Mouse (Mus musculus): ENCODE data around the gene Cpt1b. TPM values are rescaled to one million over a fixed set of nuclear protein-coding genes. Genes with fewer than 3 reads are reported as not detected.
A peak's percentile ranks its signal among the peaks of the same experiment; 100 is the strongest.

Cpt1b gene
- total and polyA plus RNA-seq, 3 experiments: 0.92 to 2.0 TPM; not detected in 1

DNA sequence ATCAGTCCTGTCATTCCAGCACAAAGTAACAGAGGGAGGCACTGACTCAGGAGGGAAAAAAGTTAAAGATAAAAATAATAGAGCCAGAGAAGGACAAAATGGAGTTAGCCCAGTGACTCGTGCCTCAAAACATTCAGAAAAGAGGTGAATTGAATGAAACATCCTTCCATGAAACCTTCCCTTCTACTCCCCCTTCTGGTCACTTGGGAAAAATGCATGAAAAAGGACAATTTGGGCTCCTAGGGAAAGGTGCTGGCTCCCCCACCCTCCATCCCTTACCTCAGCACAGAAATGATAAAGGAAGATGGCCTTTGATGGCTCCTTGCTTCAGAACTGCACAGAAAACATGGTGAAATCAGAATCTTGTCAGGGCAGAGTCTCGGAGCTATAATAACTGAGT, 42.9 kb upstream of the Cpt1b start:
- TF ChIP-seq CTCF (IDR thresholded peaks at IDR 0.05 in 2 of 3, conservative IDR thresholded peaks at IDR 0.05 in 1 of 3; ENCODE audit: control insufficient read depth in 1 of 3, insufficient read depth in 1 of 3, low read depth in 2 of 3, low read length in 3 of 3, poor library complexity in 1 of 3, severe bottlenecking in 1 of 3): peak in 2 of 3 experiments; percentile 66 to 77; a peak in 4 of 6 replicates
- peak; percentile 74 for TF ChIP-seq SMC3 (IDR thresholded peaks at IDR 0.05; ENCODE audit: low read depth, low read length)
- TF ChIP-seq MYB (IDR thresholded peaks at IDR 0.05; ENCODE audit: low read depth, low read length): no peak
- TF ChIP-seq ELF1 (IDR thresholded peaks at IDR 0.05; ENCODE audit: low read depth, low read length): no peak
- peak; percentile 51 for TF ChIP-seq ZC3H11A (IDR thresholded peaks at IDR 0.05; ENCODE audit: low read depth, low read length)
- no peak for TF ChIP-seq KAT2A (conservative IDR thresholded peaks at IDR 0.05; ENCODE audit: low read depth, low read length)
- TF ChIP-seq RAD21 (IDR thresholded peaks at IDR 0.05; ENCODE audit: low read depth, low read length): peak; percentile 67
- TF ChIP-seq BHLHE40 (IDR thresholded peaks at IDR 0.05; ENCODE audit: borderline replicate concordance, low read depth, low read length): peak; percentile 24; the same call in 1 of the 2 replicates
- DNase-seq (ENCODE audit: low read depth, low spot score): peak; percentile 67
- Histone ChIP-seq H3K4me1 (ENCODE audit: control insufficient read depth in 1 of 2, insufficient read depth in 2 of 2, low read length in 2 of 2) (no peaks in the 10 kb centered on the region), H3K27ac (ENCODE audit: control insufficient read depth, low read depth, low read length) (no peak overlapping the region), H3K36me3 (ENCODE audit: control insufficient read depth in 1 of 2, insufficient read depth in 2 of 2, low read length in 2 of 2) (no peaks in the 10 kb centered on the region), H3K9ac (ENCODE audit: control insufficient read depth, low read depth, low read length, poor library complexity, severe bottlenecking) (no peak overlapping the region), H3K9me3 (replicated peaks; ENCODE audit: insufficient read depth, low read length) (no peaks in the 10 kb centered on the region), H3K27me3 (ENCODE audit: control insufficient read depth in 1 of 2, insufficient read depth in 2 of 2, low read length in 2 of 2) (no peaks in the 10 kb centered on the region; a peak in 1 of 4 replicates), H3K4me3 (ENCODE audit: control insufficient read depth in 1 of 2, insufficient read depth in 1 of 2, low read depth in 2 of 2, low read length in 2 of 2) (no peak overlapping the region), H3K79me2 (ENCODE audit: control insufficient read depth, insufficient read depth, low read length, poor library complexity) (no peaks in the 10 kb centered on the region)

DNA sequence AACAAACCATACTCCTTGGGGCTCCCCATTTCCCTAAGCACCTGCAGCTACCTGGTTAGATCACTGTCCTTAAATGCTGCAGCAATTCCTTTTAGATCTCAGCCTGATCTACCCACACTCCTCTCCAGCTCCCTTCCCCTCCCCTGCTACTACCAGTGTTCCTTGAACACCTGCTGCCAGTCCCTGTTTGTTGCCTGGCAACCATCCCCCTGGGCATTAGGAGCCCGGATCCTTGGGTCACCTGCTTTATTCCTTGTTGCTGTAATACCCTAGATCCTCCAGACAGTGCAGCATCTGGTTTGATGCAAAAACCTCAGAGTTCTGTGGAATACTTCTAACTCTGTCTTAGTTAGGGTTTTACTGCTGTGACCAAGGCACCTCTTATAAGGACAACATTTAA, 39.4 kb upstream of the Cpt1b start:
- no peak for DNase-seq (ENCODE audit: low read depth, low spot score)
- no peak overlapping the region for H3K27ac ChIP-seq (ENCODE audit: control insufficient read depth, low read depth, low read length)

DNA sequence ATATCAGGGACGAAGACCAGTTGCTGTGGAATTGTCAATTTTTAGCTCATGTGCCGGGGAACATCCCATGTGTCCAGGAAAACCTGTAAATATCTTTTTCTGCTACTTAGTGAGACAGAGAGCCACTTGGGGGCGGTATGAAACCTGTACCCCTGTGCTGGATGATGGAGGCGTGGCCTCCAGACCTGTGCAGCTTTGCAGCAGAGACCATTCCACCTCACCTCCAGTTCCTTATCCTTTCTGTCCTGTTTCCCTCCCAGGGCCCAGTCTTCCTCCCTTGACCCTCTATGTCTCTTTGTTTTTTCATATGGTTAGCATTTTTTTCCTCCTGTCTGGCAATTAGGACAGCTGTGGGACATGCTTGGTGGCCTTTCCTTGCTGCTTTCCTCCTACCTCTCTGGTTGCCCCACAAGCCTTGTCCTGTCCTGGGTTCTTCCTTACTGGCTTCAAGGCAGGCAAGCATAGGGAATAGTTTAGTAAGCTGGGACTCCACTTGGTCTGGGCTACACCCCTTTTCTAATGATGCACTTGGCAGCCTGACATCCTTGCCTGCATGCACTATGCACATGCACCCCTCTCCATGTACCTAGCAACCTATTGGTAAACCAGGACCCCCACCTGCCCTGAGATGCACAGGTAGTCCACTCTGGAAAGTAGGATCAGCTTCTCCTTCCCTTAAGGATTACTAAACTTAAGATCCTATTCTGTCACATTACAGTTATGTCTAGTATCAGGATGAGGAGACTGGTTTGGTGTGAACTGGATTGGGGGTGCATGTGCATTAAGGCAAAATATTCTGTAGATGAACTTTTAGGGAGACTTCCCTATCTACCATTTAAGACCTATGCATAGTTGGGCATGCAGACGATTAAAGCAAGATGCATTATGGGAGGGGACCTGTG, 37.9 kb upstream of the Cpt1b start:
- H3K79me2 ChIP-seq (ENCODE audit: control insufficient read depth, insufficient read depth, low read length, poor library complexity): no peaks in the 10 kb centered on the region
- H3K27ac ChIP-seq (ENCODE audit: control insufficient read depth, low read depth, low read length): no peak overlapping the region
- no peak overlapping the region for H3K4me3 ChIP-seq (ENCODE audit: control insufficient read depth in 1 of 2, insufficient read depth in 1 of 2, low read depth in 2 of 2, low read length in 2 of 2)
- H3K9me3 ChIP-seq (replicated peaks; ENCODE audit: insufficient read depth, low read length): no peaks in the 10 kb centered on the region
- no peaks in the 10 kb centered on the region for H3K36me3 ChIP-seq (ENCODE audit: control insufficient read depth in 1 of 2, insufficient read depth in 2 of 2, low read length in 2 of 2)
- H3K9ac ChIP-seq (ENCODE audit: control insufficient read depth, low read depth, low read length, poor library complexity, severe bottlenecking): no peak overlapping the region
- H3K27me3 ChIP-seq (ENCODE audit: control insufficient read depth in 1 of 2, insufficient read depth in 2 of 2, low read length in 2 of 2): peaks cover 0 to 2% of the 10 kb centered on the region in 2 experiments; a peak in 2 of 4 replicates
- H3K4me1 ChIP-seq (ENCODE audit: control insufficient read depth in 1 of 2, insufficient read depth in 2 of 2, low read length in 2 of 2): no peaks in the 10 kb centered on the region
- DNase-seq (ENCODE audit: low read depth, low spot score): peak; percentile 55
- TF ChIP-seq MYC (IDR thresholded peaks at IDR 0.05; ENCODE audit: low read depth, low read length): no peak
- no peak for TF ChIP-seq ELF1 (IDR thresholded peaks at IDR 0.05; ENCODE audit: low read depth, low read length)
- TF ChIP-seq SMC3 (IDR thresholded peaks at IDR 0.05; ENCODE audit: low read depth, low read length): peak; percentile 43
- no peak for TF ChIP-seq POLR2AphosphoS2 (IDR thresholded peaks at IDR 0.05; ENCODE audit: low read length)
- no peak for TF ChIP-seq BHLHE40 (IDR thresholded peaks at IDR 0.05; ENCODE audit: borderline replicate concordance, low read depth, low read length)
- no peak for TF ChIP-seq USF2 (IDR thresholded peaks at IDR 0.05; ENCODE audit: borderline replicate concordance in 1 of 2, insufficient read depth in 1 of 2, low read depth in 1 of 2, low read length in 2 of 2)
- TF ChIP-seq ZC3H11A (IDR thresholded peaks at IDR 0.05; ENCODE audit: low read depth, low read length): 0 out of 2 replicates have a peak, but pooled peaks have one; percentile 4
- TF ChIP-seq CHD2 (IDR thresholded peaks at IDR 0.05; ENCODE audit: low read length): no peak
- no peak for TF ChIP-seq USF1 (IDR thresholded peaks at IDR 0.05; ENCODE audit: low read depth, low read length)
- TF ChIP-seq TAL1 (IDR thresholded peaks at IDR 0.05; ENCODE audit: low read length): no peak
- TF ChIP-seq TBP (IDR thresholded peaks at IDR 0.05; ENCODE audit: low read depth, low read length): peak; percentile 74
- TF ChIP-seq RCOR1 (IDR thresholded peaks at IDR 0.05; ENCODE audit: low read depth, low read length): no peak
- no peak for TF ChIP-seq MEF2A (IDR thresholded peaks at IDR 0.05; ENCODE audit: extremely low read depth, insufficient replicate concordance, low read depth, low read length, poor library complexity, severe bottlenecking)
- TF ChIP-seq CTCF (IDR thresholded peaks at IDR 0.05 in 2 of 3, conservative IDR thresholded peaks at IDR 0.05 in 1 of 3; ENCODE audit: control insufficient read depth in 1 of 3, insufficient read depth in 1 of 3, low read depth in 2 of 3, low read length in 3 of 3, poor library complexity in 1 of 3, severe bottlenecking in 1 of 3): peak; percentile 17 to 57 (median 48); a peak in 5 of 6 replicates
- TF ChIP-seq MAX (IDR thresholded peaks at IDR 0.05; ENCODE audit: low read length): no peak
- TF ChIP-seq ZMIZ1 (IDR thresholded peaks at IDR 0.05; ENCODE audit: low read depth, low read length): peak; percentile 95
- TF ChIP-seq TCF12 (IDR thresholded peaks at IDR 0.05; ENCODE audit: low read depth, low read length): no peak

More for the DNA sequence above, 39.4 kb upstream of the Cpt1b start:
- Histone ChIP-seq H3K4me1 (ENCODE audit: control insufficient read depth in 1 of 2, insufficient read depth in 2 of 2, low read length in 2 of 2) (no peaks in the 10 kb centered on the region), H3K9ac (ENCODE audit: control insufficient read depth, low read depth, low read length, poor library complexity, severe bottlenecking) (no peak overlapping the region), H3K79me2 (ENCODE audit: control insufficient read depth, insufficient read depth, low read length, poor library complexity) (no peaks in the 10 kb centered on the region), H3K36me3 (ENCODE audit: control insufficient read depth in 1 of 2, insufficient read depth in 2 of 2, low read length in 2 of 2) (no peaks in the 10 kb centered on the region), H3K9me3 (replicated peaks; ENCODE audit: insufficient read depth, low read length) (no peaks in the 10 kb centered on the region), H3K4me3 (ENCODE audit: control insufficient read depth in 1 of 2, insufficient read depth in 1 of 2, low read depth in 2 of 2, low read length in 2 of 2) (no peak overlapping the region), H3K27me3 (ENCODE audit: control insufficient read depth in 1 of 2, insufficient read depth in 2 of 2, low read length in 2 of 2) (no peaks in the 10 kb centered on the region; a peak in 1 of 4 replicates)
- TF ChIP-seq ZKSCAN1 (IDR thresholded peaks at IDR 0.05; ENCODE audit: low read depth, low read length) (no peak), GABPA (IDR thresholded peaks at IDR 0.05; ENCODE audit: low read depth, low read length) (no peak), NRF1 (IDR thresholded peaks at IDR 0.05; ENCODE audit: insufficient read depth, low read depth, low read length, poor library complexity, severe bottlenecking) (no peak), RCOR1 (IDR thresholded peaks at IDR 0.05; ENCODE audit: low read depth, low read length) (no peak)
